8 mouse cellular contexts compared by ENCODE assay signal in the genomic region with DNA sequence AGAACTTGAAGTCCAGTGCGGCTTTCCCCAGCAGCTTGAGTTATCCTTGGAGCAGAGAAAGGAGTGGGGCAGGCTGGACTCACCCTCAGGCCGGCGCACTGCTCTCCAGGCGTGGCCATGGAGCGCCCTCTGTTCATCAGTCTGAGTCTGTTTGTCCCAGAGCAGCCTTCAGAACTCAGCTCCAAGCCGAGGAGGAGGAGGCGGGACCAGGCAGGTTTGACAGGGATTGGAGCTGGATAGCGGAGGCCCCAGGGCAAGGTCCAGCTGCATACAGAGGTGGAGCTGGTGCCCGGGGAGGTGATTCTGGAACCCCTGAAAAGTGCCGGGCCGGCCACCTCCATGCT. TPM values are rescaled to one million over a fixed set of nuclear protein-coding genes. Genes with fewer than 3 reads are reported as not detected.
DNase-seq lines count a peak whose midpoint lies in the region; ATAC-seq and TF ChIP-seq lines count a peak whose summit lies in the region.

Gene Abcc6, minus strand, starts transcription at position 158 of the 344 bp plus-strand sequence.

- intact Hi-C loops in gastrocnemius, adult 2 months (cut with DNase I), result no loop called here

- H3K27me3 ChIP-seq in forebrain, embryonic 11.5 days (ENCODE audit: control insufficient read depth, insufficient read depth, low read length), result no peaks in the 10 kb centered on the region
- no peaks in the 10 kb centered on the region for H3K27me3 ChIP-seq in forebrain, embryonic 15.5 days
- H3K27me3 ChIP-seq in thymus, adult 2 months (ENCODE audit: control insufficient read depth, insufficient read depth, low read length), result no peaks in the 10 kb centered on the region

- H3K9me3 ChIP-seq in forebrain, embryonic 11.5 days (ENCODE audit: control insufficient read depth, low read length), result no peaks in the 10 kb centered on the region
- H3K9me3 ChIP-seq in forebrain, embryonic 15.5 days, result no peaks in the 10 kb centered on the region

- H3K27ac ChIP-seq in forebrain, embryonic 11.5 days (ENCODE audit: low read depth, low read length), result no peak within 1 kb of the TSS
- no peak within 1 kb of the TSS for H3K27ac ChIP-seq in forebrain, embryonic 15.5 days (replicated peaks)
- no peak within 1 kb of the TSS for H3K27ac ChIP-seq in thymus, adult 2 months (ENCODE audit: control insufficient read depth, insufficient read depth, low read length)
- no peak within 1 kb of the TSS for H3K27ac ChIP-seq in gastrocnemius, adult 2 months

- WGBS in forebrain, embryonic 11.5 days, result 13% methylated on average over 11 of the region's 11 CpGs
- 6% methylated on average over 11 of the region's 11 CpGs for WGBS in forebrain, embryonic 15.5 days
- WGBS in thymus, adult 2 months, result 64% methylated on average over 11 of the region's 11 CpGs

- no peak within 1 kb of the TSS for H3K4me3 ChIP-seq in forebrain, embryonic 11.5 days (ENCODE audit: low read depth, low read length)
- no peak within 1 kb of the TSS for H3K4me3 ChIP-seq in forebrain, embryonic 15.5 days
- no peak within 1 kb of the TSS for H3K4me3 ChIP-seq in thymus, adult 2 months (ENCODE audit: control insufficient read depth, insufficient read depth, low read length)
- no peak within 1 kb of the TSS for H3K4me3 ChIP-seq in gastrocnemius, adult 2 months

- peaks cover 8% of the 10 kb centered on the region for H3K4me1 ChIP-seq in forebrain, embryonic 11.5 days (replicated peaks; ENCODE audit: control insufficient read depth, insufficient read depth, low read length)
- H3K4me1 ChIP-seq in forebrain, embryonic 15.5 days, result peaks cover 11% of the 10 kb centered on the region
- peaks cover 10% of the 10 kb centered on the region for H3K4me1 ChIP-seq in thymus, adult 2 months (replicated peaks; ENCODE audit: control insufficient read depth, insufficient read depth, low read length)

- H3K9ac ChIP-seq in forebrain, embryonic 11.5 days (ENCODE audit: low read length), result no peak within 1 kb of the TSS
- H3K9ac ChIP-seq in forebrain, embryonic 15.5 days (replicated peaks), result no peak within 1 kb of the TSS

- no peak for TF ChIP-seq POLR2A in thymus, adult 2 months (IDR thresholded peaks at IDR 0.05; ENCODE audit: control insufficient read depth, extremely low read depth, insufficient read depth, low read length, poor library complexity)

- H3K36me3 ChIP-seq in forebrain, embryonic 11.5 days (ENCODE audit: control insufficient read depth, insufficient read depth, low read length), result no peaks in the 10 kb centered on the region
- H3K36me3 ChIP-seq in forebrain, embryonic 15.5 days, result no peaks in the 10 kb centered on the region
- no peaks in the 10 kb centered on the region for H3K36me3 ChIP-seq in thymus, adult 2 months (ENCODE audit: control insufficient read depth, insufficient read depth, low read length)

- peak; percentile 55 for DNase-seq in forebrain, embryonic 11.5 days (ENCODE audit: low spot score)
- peak; percentile 53 for DNase-seq in embryo, embryonic 11 days
- DNase-seq in kidney, postnatal 25 days, result peak; percentile 82 to 93
- DNase-seq in lung, postnatal 36 days, result peak; percentile 33
- no peak for DNase-seq in thymus, adult 2 months
- DNase-seq in gastrocnemius, adult 2 months, result no peak
- no peak for DNase-seq in thymus, postnatal 36 days

- no peak for ATAC-seq in forebrain, embryonic 11.5 days (replicated peaks; ENCODE audit: low FRiP score)
- no peak for ATAC-seq in forebrain, embryonic 15.5 days (replicated peaks)

- no peak for TF ChIP-seq CTCF in thymus, adult 2 months (IDR thresholded peaks at IDR 0.05; ENCODE audit: borderline replicate concordance, control insufficient read depth, extremely low read depth, insufficient read depth, low read length, poor library complexity)
- TF ChIP-seq CTCF in gastrocnemius, adult 2 months (IDR thresholded peaks at IDR 0.05), result no peak

- H3K4me2 ChIP-seq in forebrain, embryonic 11.5 days (ENCODE audit: low read depth, low read length, severe bottlenecking), result peak within 1 kb of the TSS; percentile 9; the same call in 1 of the 2 replicates
- H3K4me2 ChIP-seq in forebrain, embryonic 15.5 days (replicated peaks), result no peak within 1 kb of the TSS

RNA-seq across cellular contexts. Expression of gene Abcc6, which starts in this region (rescaled TPM):
- polyA plus RNA-seq in forebrain, embryonic 11.5 days (2014; fragmentation: Nextera tagmentation; extraction: Ambion mirVana), result 0.15 and 0.20 TPM in 2 replicates
- polyA plus RNA-seq in forebrain, embryonic 15.5 days (2015; fragmentation: Nextera tagmentation; extraction: Ambion mirVana), result 0.27 TPM in 2 replicates
- polyA plus RNA-seq in thymus, adult 2 months (2012; rRNA removed), result 0.49 and 0.61 TPM in 2 replicates
- total RNA-seq in gastrocnemius, adult 2 months (2021), result under 1 TPM in 1 of 2 experiments, not detected in 1; 0.20 TPM

Comparison
In these comparisons a context has a peak if more than half of its experiments do, and no peak if none do; other contexts are left out.
1. Peak in DNase-seq and H3K4me2 ChIP-seq in forebrain, embryonic 11.5 days; RNA of the gene not detected or under 1 TPM.
2. DNase-seq: peak in embryo, embryonic 11 days (single experiment), kidney, postnatal 25 days (2 of 2) and lung, postnatal 36 days (single experiment); none in thymus, adult 2 months (single experiment), gastrocnemius, adult 2 months (single experiment) and thymus, postnatal 36 days (0 of 2).